Mouse (Mus musculus) E14TG2a.4 (cell line): Measurements from ENCODE around the gene Dstyk.

Source experiments
- CTCF ChIP-seq: conservative IDR thresholded peaks from 2 replicates; pipeline ENCODE4 v1.5.1; 2014; ENCODE audit warnings: low read length
- NANOG ChIP-seq: IDR thresholded peaks from 2 replicates; pipeline ENCODE4 v1.6.1; 2014; ENCODE audit warnings: borderline replicate concordance, low read length, mixed read lengths
- POU5F1 ChIP-seq: IDR thresholded peaks from 2 replicates; pipeline ENCODE4 v1.6.1; 2014; ENCODE audit warnings: low read length, borderline replicate concordance

DNA sequence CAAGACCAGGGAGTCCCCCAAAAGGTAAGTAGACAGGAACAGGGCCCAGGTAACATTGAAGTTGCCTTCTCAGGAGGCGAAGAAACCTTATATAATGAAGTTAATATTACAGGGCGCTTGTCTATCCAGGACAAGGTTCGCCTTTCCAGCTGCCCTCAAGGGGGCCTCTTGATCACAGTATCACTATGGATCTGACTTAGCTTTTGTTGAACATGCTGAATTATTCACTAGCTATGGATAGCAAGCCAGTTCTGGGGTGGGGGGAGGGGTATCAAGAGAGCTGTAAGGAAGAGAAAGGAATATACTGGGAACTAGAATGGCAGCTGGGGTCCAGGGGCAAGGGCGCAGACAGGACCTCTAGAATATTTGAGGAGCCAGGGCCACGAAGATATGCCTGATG lies 45.0 kb upstream of the Dstyk start:
- TF ChIP-seq CTCF (no peak), NANOG (no peak), POU5F1 (no peak)
